In genomic region chr3:33090001-33090400, GRCm38 (mm10) we compare ENCODE assay signal across 10 mouse cellular contexts. TPM values are rescaled to one million over a fixed set of nuclear protein-coding genes. Genes with fewer than 3 reads are reported as not detected.
DNase-seq lines count a peak whose midpoint lies in the region; ATAC-seq and TF ChIP-seq lines count a peak whose summit lies in the region.
"Had no signal": no experiment of that assay in that cellular context is flagged by ENCODE, and none has a peak within 500 bp of the region (broad histone marks: within the 10 kb centered on the region; RNA-seq: fewer than 3 reads in every experiment).

No protein-coding gene starts in this region.

- H3K9me3 ChIP-seq in heart, postnatal 0 days (replicated peaks; ENCODE audit: control insufficient read depth, low read length): no peaks in the 10 kb centered on the region
- no peaks in the 10 kb centered on the region for H3K9me3 ChIP-seq in hindbrain, embryonic 13.5 days
- no peaks in the 10 kb centered on the region for H3K9me3 ChIP-seq in neural tube, embryonic 12.5 days

- H3K4me3 ChIP-seq in heart, postnatal 0 days (ENCODE audit: low read depth, low read length): no peak overlapping the region
- no peak overlapping the region for H3K4me3 ChIP-seq in hindbrain, embryonic 13.5 days
- no peak overlapping the region for H3K4me3 ChIP-seq in neural tube, embryonic 12.5 days

- no peak overlapping the region for H3K27ac ChIP-seq in heart, postnatal 0 days (ENCODE audit: low read depth)
- H3K27ac ChIP-seq in hindbrain, embryonic 13.5 days: no peak overlapping the region
- no peak overlapping the region for H3K27ac ChIP-seq in neural tube, embryonic 12.5 days

- H3K4me2 ChIP-seq in heart, postnatal 0 days (ENCODE audit: low read depth, low read length): peak overlapping the region; percentile 20
- peak overlapping the region; percentile 49 for H3K4me2 ChIP-seq in hindbrain, embryonic 13.5 days
- peak overlapping the region; percentile 50 for H3K4me2 ChIP-seq in neural tube, embryonic 12.5 days (replicated peaks)

- H3K27me3 ChIP-seq in heart, postnatal 0 days (ENCODE audit: control insufficient read depth, insufficient read depth, low read length): no peaks in the 10 kb centered on the region
- no peaks in the 10 kb centered on the region for H3K27me3 ChIP-seq in hindbrain, embryonic 13.5 days
- H3K27me3 ChIP-seq in neural tube, embryonic 12.5 days (replicated peaks): no peaks in the 10 kb centered on the region

- no peaks in the 10 kb centered on the region for H3K36me3 ChIP-seq in heart, postnatal 0 days (replicated peaks; ENCODE audit: control insufficient read depth, insufficient read depth, low read length)
- no peaks in the 10 kb centered on the region for H3K36me3 ChIP-seq in hindbrain, embryonic 13.5 days
- no peaks in the 10 kb centered on the region for H3K36me3 ChIP-seq in neural tube, embryonic 12.5 days

- H3K4me1 ChIP-seq in heart, postnatal 0 days (ENCODE audit: control insufficient read depth, insufficient read depth): no peaks in the 10 kb centered on the region
- H3K4me1 ChIP-seq in hindbrain, embryonic 13.5 days (replicated peaks): peaks cover 17% of the 10 kb centered on the region
- H3K4me1 ChIP-seq in neural tube, embryonic 12.5 days: peaks cover 4% of the 10 kb centered on the region; the same call in 1 of the 2 replicates

- no peak for DNase-seq in heart, postnatal 0 days (ENCODE audit: low spot score)
- DNase-seq in heart, adult 18-20 months: no peak
- peak; percentile 76 for DNase-seq in embryo, embryonic 10.5 days (ENCODE audit: low spot score)
- DNase-seq in cerebellum, postnatal 14 days: no peak
- DNase-seq in gastrocnemius, postnatal 25 days: no peak
- DNase-seq: gastrocnemius, postnatal 14 days; lung, postnatal 10 days had no signal

- ATAC-seq in heart, postnatal 0 days (ENCODE audit: insufficient read depth, low read depth): no peak
- peak; percentile 85 for ATAC-seq in hindbrain, embryonic 13.5 days (ENCODE audit: low FRiP score)
- ATAC-seq in neural tube, embryonic 12.5 days (ENCODE audit: low FRiP score, low read depth): peak; percentile 88
- no peak for ATAC-seq in activated CD4-positive, CD25-positive, alpha-beta regulatory T cell, adult 4 months

- WGBS in heart, postnatal 0 days: 24% methylated on average over 9 of the region's 9 CpGs
- 13% methylated on average over 9 of the region's 9 CpGs for WGBS in hindbrain, embryonic 13.5 days
- WGBS in neural tube, embryonic 12.5 days: 19% methylated on average over 9 of the region's 9 CpGs

- H3K9ac ChIP-seq in heart, postnatal 0 days (replicated peaks; ENCODE audit: low read depth, low read length): no peak overlapping the region
- no peak overlapping the region for H3K9ac ChIP-seq in hindbrain, embryonic 13.5 days
- H3K9ac ChIP-seq in neural tube, embryonic 12.5 days: no peak overlapping the region

- no peak for TF ChIP-seq EP300 in heart, postnatal 0 days (IDR thresholded peaks at IDR 0.05; ENCODE audit: low read depth)

- no peak for TF ChIP-seq CTCF in heart, postnatal 0 days (IDR thresholded peaks at IDR 0.05; ENCODE audit: low read depth)

RNA-seq across cellular contexts. Expression of gene Pex5l, which starts 53.0 kb away (rescaled TPM):
- 1.5 TPM in 1 of 2 replicates, not detected in the other for total RNA-seq in heart, postnatal 0 days (2014; rRNA removed; ENCODE audit: low replicate concordance)
- 0.07 and 0.15 TPM in 2 replicates for polyA plus RNA-seq in heart, postnatal 0 days (2015; fragmentation: Nextera tagmentation; extraction: Ambion mirVana)
- total RNA-seq in heart, adult 18-20 months (2021): under 1 TPM; 0.45 to 0.46 TPM
- polyA plus RNA-seq in hindbrain, embryonic 13.5 days (2015; fragmentation: Nextera tagmentation; extraction: Ambion mirVana): 2.8 and 4.1 TPM in 2 replicates
- polyA plus RNA-seq in neural tube, embryonic 12.5 days (2016; fragmentation: Nextera tagmentation; extraction: Ambion mirVana): 5.1 and 5.4 TPM in 2 replicates
- not detected for polyA plus RNA-seq in activated CD4-positive, CD25-positive, alpha-beta regulatory T cell, adult 4 months (2017; shearing (Covaris generic))
- under 1 TPM; 0.56 to 0.69 TPM for total RNA-seq in gastrocnemius, postnatal 25 days (2021)

Comparison
In these comparisons a context has a peak if more than half of its experiments do, and no peak if none do; other contexts are left out.
1. ATAC-seq: peak in hindbrain, embryonic 13.5 days (single experiment) and neural tube, embryonic 12.5 days (single experiment); none in heart, postnatal 0 days (single experiment) and activated CD4-positive, CD25-positive, alpha-beta regulatory T cell, adult 4 months (single experiment).
2. Peak in every context shown above with its lines, with median percentiles within 50 percentile points of each other: H3K4me2 ChIP-seq.